Mouse (Mus musculus): ENCODE measurements around the gene Ugt1a8.
"Not testable (repeated sequence)": the region's sequence is repeated elsewhere in the genome, so short reads cannot be mapped to it uniquely, and the experiment has no call there.

GRCm38 (mm10) chr1:88150133-88150532, 62.5 kb downstream of the Ugt1a8 start:
- not testable (repeated sequence) for TF ChIP-seq GATA1 (IDR thresholded peaks at IDR 0.05; ENCODE audit: borderline replicate concordance, low read length); FLI1 (IDR thresholded peaks at IDR 0.05; ENCODE audit: low read length)
